1 mouse cellular context compared by ENCODE assay signal in the genomic region with DNA sequence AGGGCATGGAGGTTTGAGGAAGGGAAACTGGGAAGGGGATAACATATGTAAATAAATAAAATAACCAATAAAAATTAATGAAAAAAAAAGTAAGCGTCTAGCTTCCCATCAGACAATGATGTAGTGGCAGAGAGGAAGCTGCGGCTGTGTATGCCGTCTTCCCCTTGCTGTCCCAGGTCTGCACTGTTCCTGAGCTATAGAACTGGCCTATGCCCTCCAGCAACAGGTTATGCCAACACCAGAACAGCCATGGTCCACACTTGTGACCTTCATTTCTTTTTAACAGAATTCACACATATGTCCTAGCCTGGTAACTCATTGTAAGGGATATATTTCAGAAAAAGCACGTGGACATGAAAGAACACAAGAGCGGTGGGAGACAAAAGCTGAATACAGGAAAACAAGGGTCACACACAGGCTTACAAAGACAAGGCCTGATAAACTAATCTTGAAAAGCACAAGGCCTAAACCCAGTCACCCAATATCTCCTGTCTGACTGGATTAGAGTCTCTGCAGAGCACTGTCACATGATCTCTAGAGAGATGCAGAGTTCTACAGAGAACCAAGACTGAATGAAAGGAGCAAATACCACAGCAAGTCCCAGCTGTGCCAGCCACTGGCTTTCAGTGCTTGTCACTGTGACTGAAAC.
TF ChIP-seq lines count a peak whose summit lies in the region.

No protein-coding gene starts in this region.

TF ChIP-seq in MEL, 35 proteins besides CTCF, POLR2A, EP300 and RAD21 (continued from another document):
- TF ChIP-seq TBP (IDR thresholded peaks at IDR 0.05; ENCODE audit: low read depth, low read length) (no peak), ZNF384 (IDR thresholded peaks at IDR 0.05; ENCODE audit: low read depth, low read length) (no peak), SMC3 (IDR thresholded peaks at IDR 0.05; ENCODE audit: low read depth, low read length) (no peak), POLR2AphosphoS5 (IDR thresholded peaks at IDR 0.05; ENCODE audit: borderline replicate concordance, low read depth, low read length) (no peak), MYB (IDR thresholded peaks at IDR 0.05; ENCODE audit: low read depth, low read length) (no peak), CHD1 (IDR thresholded peaks at IDR 0.05; ENCODE audit: low read depth, low read length) (no peak)
